Mouse (Mus musculus): ENCODE data around the gene Pxylp1. TPM values are rescaled to one million over a fixed set of nuclear protein-coding genes. Genes with fewer than 3 reads are reported as not detected.

Pxylp1 gene
- polyA plus RNA-seq, 1 experiment from 2014 or later: 48.5 TPM

DNA sequence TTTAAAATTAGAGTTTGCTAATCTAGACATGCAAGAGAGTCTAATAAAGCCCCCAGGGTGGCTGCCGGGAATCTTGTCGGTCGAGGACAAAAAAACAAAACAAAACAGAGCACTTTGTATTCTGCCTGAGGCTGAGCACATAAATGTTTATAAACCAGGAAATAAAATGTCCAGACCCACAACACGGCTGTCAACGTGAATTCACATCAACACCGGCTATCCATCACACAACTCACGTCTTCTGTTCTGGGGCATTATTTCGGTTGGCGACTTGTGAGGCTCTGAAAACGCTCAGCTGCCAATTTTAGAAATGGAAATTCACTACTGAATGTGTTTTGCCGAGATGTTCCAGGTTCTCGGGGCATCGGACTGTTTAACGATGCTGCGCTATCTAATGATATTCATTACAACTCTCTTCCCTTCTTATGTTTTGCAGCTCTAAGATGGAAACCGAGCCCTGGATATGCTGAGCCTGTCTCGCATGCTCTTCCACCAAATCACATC lies 61.6 kb downstream of the Pxylp1 start:
- WGBS: 65% methylated on average over 17 of the region's 17 CpGs
- no peak for ATAC-seq (ENCODE audit: low FRiP score)
- Histone ChIP-seq H3K9me3 (no peaks in the 10 kb centered on the region), H3K36me3 (replicated peaks) (no peaks in the 10 kb centered on the region; the same call in 1 of the 2 replicates), H3K4me2 (no peak overlapping the region), H3K4me3 (replicated peaks) (no peak overlapping the region), H3K9ac (no peak overlapping the region), H3K4me1 (0 out of 2 replicates have a peak, but pooled peaks cover 9% of the 10 kb centered on the region), H3K27ac (peak overlapping the region; percentile 26; the same call in 1 of the 2 replicates), H3K27me3 (no peaks in the 10 kb centered on the region)

DNA sequence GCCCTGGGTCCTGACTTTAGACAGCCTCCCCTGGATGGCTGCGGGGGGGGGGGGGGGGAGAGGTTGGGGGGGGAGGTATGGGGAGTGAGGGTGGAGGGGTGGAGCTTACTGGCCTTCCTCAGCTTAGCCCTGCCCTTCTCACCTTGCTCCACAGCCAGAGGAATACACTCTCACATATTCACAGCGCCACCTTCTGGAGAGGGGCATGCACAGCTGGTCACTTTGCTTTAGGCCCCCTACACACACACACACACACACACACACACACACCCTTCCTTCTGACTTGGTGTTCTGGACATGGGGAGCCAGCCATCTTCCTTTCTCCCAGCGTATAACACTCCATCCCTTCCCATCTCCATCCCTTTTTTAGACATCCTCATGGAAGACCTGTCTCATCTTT lies 62.8 kb downstream of the Pxylp1 start:
- no peak; the same call in 1 of the 2 replicates for ATAC-seq (ENCODE audit: low FRiP score)

DNA sequence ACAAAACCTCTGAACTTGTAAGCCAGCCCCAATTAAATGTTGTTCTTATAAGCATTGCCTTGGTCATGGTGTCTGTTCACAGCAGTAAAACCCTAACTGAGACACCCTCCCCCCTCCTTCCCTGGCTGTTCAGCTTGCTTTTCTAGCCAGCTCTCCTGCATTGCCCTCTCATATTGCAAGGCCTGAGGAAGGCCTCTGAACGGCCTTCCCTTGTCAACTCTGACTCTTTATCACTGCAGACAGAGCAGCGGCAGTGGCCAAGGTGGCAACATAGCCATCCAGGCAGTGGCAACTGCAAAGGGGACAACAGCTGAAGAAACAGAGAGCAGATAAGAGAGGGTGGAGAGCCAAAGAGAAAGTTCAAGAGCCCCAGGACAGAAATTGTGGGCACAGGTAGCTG lies 64.4 kb downstream of the Pxylp1 start:
- no peak overlapping the region for H3K27ac ChIP-seq
- no peaks in the 10 kb centered on the region for H3K9me3 ChIP-seq
- no peak overlapping the region for H3K4me3 ChIP-seq (replicated peaks)
- no peaks in the 10 kb centered on the region for H3K27me3 ChIP-seq
- H3K36me3 ChIP-seq (replicated peaks): peaks cover 15% of the 10 kb centered on the region
- no peak overlapping the region for H3K9ac ChIP-seq
- 0 out of 2 replicates have a peak, but pooled peaks cover 5% of the 10 kb centered on the region for H3K4me1 ChIP-seq
- no peak for ATAC-seq (ENCODE audit: low FRiP score)
- WGBS: 81% methylated on average over 2 of the region's 2 CpGs
- H3K4me2 ChIP-seq: no peak overlapping the region

More for the DNA sequence above, 62.8 kb downstream of the Pxylp1 start:
- Histone ChIP-seq H3K27ac (no peak overlapping the region), H3K27me3 (no peaks in the 10 kb centered on the region), H3K4me2 (no peak overlapping the region), H3K9me3 (no peaks in the 10 kb centered on the region), H3K4me1 (0 out of 2 replicates have a peak, but pooled peaks cover 9% of the 10 kb centered on the region), H3K9ac (no peak overlapping the region), H3K36me3 (replicated peaks) (peaks cover 10% of the 10 kb centered on the region), H3K4me3 (replicated peaks) (no peak overlapping the region)
- 93% methylated on average over 2 of the region's 3 CpGs for WGBS

DNA sequence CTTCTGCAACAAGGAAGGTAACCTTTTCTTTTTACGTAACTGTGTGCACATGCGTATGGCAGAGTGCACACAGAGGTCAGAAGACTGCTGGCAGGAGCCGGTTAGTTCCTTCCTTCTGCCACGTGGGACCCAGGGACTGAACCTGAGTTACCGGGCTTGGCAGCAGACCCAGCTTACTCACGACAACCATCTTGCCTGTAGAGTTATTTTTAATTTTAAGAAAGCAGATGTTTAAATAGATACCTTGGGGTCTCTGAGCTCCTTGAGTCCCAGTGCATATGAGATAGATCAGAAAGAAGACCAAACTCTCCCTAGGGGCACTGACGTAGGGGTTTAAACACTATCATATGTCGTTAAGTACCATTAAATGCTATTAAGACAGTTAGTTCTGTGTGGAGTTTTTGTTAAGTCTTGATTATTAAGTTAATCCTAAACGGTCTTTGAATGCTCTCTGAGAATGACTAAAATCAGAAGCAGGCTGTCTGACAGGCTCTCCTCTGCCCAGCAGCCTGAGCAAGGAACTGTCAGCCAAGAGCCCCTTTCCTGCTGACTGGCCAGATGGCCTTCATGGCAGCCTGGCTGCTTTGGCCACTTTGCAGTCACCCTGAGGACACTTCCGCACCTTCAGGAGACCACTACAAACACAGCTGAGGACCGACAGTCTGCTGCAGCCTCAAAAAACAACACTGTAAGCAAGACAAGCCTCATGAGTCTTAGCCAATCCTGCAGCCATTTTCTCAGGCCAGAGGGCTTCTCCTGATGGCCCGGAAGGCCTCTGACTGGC lies 65.3 kb downstream of the Pxylp1 start:
- Histone ChIP-seq H3K36me3 (replicated peaks) (peaks cover 15% of the 10 kb centered on the region), H3K27ac (no peak overlapping the region), H3K27me3 (no peaks in the 10 kb centered on the region), H3K9me3 (no peaks in the 10 kb centered on the region), H3K4me3 (replicated peaks) (no peak overlapping the region), H3K4me1 (0 out of 2 replicates have a peak, but pooled peaks cover 5% of the 10 kb centered on the region), H3K4me2 (no peak overlapping the region), H3K9ac (no peak overlapping the region)
- WGBS: 78% methylated on average over 12 of the region's 12 CpGs
- ATAC-seq (ENCODE audit: low FRiP score): no peak

DNA sequence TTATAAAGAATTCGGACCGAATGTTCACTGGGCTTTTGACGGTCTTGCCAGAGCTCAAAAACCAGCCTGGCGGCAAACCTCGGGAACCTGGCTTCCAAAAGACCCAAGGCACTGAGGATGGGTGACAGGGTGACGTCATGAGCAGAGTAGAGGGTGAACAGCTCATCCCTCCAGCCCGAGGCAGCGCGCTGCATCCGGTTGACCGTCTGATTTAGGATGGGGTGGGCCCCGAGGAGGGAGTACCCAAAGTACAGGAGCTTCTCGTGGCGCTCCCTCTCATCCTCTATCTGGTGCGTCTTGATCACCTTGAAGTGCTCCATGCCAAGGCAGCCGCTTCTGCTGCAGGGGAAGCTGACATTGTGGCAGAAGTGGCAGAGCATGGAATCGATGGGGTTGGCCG lies 67.6 kb downstream of the Pxylp1 start:
- Histone ChIP-seq H3K27me3 (no peaks in the 10 kb centered on the region), H3K36me3 (replicated peaks) (peaks cover 15% of the 10 kb centered on the region), H3K27ac (no peak overlapping the region), H3K9me3 (no peaks in the 10 kb centered on the region), H3K9ac (no peak overlapping the region), H3K4me1 (no peaks in the 10 kb centered on the region), H3K4me3 (replicated peaks) (no peak overlapping the region), H3K4me2 (no peak overlapping the region)
- WGBS: 94% methylated on average over 18 of the region's 18 CpGs
- ATAC-seq (ENCODE audit: low FRiP score): no peak

DNA sequence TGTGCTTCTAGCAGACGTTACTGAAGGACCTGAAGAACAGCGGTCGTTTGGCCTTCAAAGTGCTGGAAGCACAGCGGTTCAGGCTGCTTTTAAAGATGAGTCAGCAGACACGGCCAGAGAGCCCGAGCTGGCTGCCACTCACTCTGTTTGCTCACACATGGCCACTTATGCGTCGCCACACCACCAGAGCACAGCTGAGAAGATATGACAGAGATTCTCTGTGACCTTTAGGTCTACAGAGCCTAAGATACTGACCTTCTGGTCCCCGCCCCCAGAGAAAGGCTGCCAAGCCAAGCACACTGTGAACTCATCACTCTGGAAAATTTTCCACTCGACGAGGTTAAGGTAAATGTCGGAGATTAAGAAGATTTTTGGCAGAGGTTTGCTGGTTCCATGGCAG lies 68.4 kb downstream of the Pxylp1 start:
- Histone ChIP-seq H3K9me3 (no peaks in the 10 kb centered on the region), H3K4me2 (no peak overlapping the region), H3K4me3 (replicated peaks) (no peak overlapping the region), H3K27me3 (no peaks in the 10 kb centered on the region), H3K36me3 (replicated peaks) (peaks cover 15% of the 10 kb centered on the region), H3K4me1 (no peaks in the 10 kb centered on the region), H3K9ac (no peak overlapping the region), H3K27ac (0 out of 2 replicates have a peak overlapping the region, but pooled peaks have one; percentile 36)
- ATAC-seq (ENCODE audit: low FRiP score): no peak
- WGBS: 85% methylated on average over 12 of the region's 12 CpGs

DNA sequence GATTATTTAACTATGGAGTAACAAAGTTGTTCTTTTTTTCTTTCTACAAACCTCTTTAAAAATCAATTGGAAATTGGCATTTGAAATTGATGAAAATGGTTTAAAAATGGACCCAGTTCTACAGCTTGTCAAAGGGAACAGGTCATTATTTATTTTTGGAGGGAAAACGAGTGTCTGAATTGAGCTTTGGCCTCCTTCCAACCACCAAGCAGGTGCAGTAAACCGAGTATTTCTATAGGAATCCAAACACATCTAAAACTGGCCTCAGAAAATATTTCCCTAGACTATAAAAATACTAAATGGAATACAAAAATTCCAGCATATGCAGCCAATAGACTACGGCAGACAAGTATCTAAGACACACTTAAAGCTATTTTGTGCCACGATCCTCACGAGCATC lies 68.9 kb downstream of the Pxylp1 start:
- no peak overlapping the region for H3K4me3 ChIP-seq (replicated peaks)
- no peaks in the 10 kb centered on the region for H3K27me3 ChIP-seq
- no peak overlapping the region for H3K4me2 ChIP-seq
- ATAC-seq (ENCODE audit: low FRiP score): no peak
- H3K36me3 ChIP-seq (replicated peaks): peaks cover 15% of the 10 kb centered on the region
- no peaks in the 10 kb centered on the region for H3K4me1 ChIP-seq
- no peaks in the 10 kb centered on the region for H3K9me3 ChIP-seq
- H3K9ac ChIP-seq: no peak overlapping the region
- no peak overlapping the region for H3K27ac ChIP-seq
- WGBS: 77% methylated on average over 5 of the region's 5 CpGs

DNA sequence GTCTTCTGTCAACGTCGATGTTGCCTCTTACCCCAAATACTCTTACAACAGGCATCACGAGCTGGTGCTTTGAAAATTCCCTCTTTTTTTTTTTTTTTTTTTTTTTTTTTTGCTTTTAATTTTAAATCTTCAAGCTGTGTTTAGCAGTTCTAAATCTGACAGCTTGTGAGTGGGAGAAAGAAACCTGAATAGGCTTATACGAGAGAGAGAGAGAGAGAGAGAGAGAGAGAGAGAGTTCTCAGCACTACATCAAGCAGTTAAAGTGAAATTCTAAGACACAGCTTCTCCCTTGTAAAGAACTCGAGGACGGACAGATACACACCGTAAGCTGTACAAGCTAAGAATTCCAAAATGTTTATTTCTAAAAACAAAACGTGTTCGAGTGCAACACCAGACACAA lies 69.5 kb downstream of the Pxylp1 start:
- H3K4me2 ChIP-seq: no peak overlapping the region
- no peak overlapping the region for H3K27ac ChIP-seq
- H3K4me1 ChIP-seq: peaks cover 4% of the 10 kb centered on the region; the same call in 1 of the 2 replicates
- ATAC-seq (ENCODE audit: low FRiP score): no peak
- H3K27me3 ChIP-seq: no peaks in the 10 kb centered on the region
- no peaks in the 10 kb centered on the region for H3K9me3 ChIP-seq
- H3K9ac ChIP-seq: no peak overlapping the region
- H3K4me3 ChIP-seq (replicated peaks): no peak overlapping the region
- 82% methylated on average over 9 of the region's 9 CpGs for WGBS
- peaks cover 15% of the 10 kb centered on the region for H3K36me3 ChIP-seq (replicated peaks)

DNA sequence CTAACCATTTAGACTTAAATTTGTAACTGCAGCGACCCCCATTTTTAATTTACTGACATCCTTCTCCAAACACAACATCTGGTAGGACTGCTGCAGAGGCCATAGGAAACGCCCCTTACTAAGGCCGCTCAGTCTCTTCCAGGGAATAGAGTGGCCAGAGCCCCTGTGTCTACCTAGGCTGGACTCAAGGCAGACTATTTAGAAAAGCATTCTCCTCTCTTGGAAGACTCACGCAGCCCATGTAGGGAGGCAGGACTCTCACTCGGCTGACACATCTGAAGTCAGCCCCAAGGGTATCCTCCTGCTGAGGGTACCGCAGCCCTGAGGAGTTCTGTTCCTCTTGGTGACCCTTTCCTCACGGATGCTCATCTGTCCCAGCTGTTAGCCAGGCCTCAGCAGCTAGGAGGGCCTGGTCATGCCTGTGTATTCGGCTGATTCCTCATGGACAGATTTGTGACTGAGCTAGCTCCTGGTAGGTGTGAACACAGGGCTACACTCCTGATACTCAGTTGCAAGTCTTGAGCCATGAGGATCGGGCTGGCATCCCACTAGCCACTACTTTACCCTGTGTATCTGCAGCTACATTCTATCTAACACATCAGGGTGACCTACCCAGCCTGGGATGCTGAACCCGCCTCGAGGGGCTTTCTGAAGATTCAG lies 73.5 kb downstream of the Pxylp1 start:
- Histone ChIP-seq H3K9me3 (0 out of 2 replicates have a peak, but pooled peaks cover 3% of the 10 kb centered on the region), H3K4me2 (no peak overlapping the region), H3K4me3 (replicated peaks) (no peak overlapping the region), H3K4me1 (peaks cover 4% of the 10 kb centered on the region; the same call in 1 of the 2 replicates), H3K9ac (no peak overlapping the region), H3K27me3 (no peaks in the 10 kb centered on the region), H3K27ac (no peak overlapping the region), H3K36me3 (replicated peaks) (no peaks in the 10 kb centered on the region; the same call in 1 of the 2 replicates)
- ATAC-seq (ENCODE audit: low FRiP score): peak; percentile 62
- WGBS: 64% methylated on average over 11 of the region's 11 CpGs

DNA sequence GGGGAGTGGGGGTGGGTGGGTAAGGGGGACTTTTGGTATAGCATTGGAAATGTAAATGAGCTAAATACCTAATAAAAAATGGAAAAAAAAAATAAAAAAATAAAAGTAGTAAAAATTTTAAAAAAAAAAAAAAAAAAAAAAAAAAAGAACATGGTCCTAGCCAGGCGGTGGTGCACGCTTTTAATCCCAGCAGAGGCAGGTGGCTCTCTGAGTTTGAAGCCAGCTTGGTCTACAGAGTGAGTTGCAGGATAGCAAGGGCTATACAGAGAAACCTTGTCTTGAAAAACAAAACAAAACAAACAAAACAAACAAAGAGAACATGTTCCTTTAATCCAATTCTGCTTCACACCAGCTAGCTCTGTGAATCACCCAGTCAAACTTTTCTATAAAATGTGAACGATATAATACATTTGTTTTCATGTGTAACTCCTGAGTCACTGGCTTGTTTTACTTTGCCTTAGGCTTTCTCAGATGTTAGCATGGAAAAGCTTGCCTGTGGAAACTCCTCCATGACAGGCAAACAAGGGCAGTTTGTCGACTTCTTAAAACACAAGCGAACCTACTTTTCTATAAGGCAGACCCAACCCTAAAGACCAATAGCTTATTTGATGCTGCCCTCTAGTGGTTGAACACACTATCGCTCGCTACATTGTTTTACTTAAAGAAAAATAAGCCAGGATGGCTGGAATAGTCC lies 74.2 kb downstream of the Pxylp1 start:
- 37% methylated on average over 7 of the region's 7 CpGs for WGBS
- no peak overlapping the region for H3K27ac ChIP-seq
- H3K9ac ChIP-seq: no peak overlapping the region
- H3K36me3 ChIP-seq (replicated peaks): no peaks in the 10 kb centered on the region
- no peaks in the 10 kb centered on the region for H3K27me3 ChIP-seq
- H3K4me3 ChIP-seq (replicated peaks): no peak overlapping the region
- peaks cover 4% of the 10 kb centered on the region; the same call in 1 of the 2 replicates for H3K4me1 ChIP-seq
- H3K9me3 ChIP-seq: 0 out of 2 replicates have a peak, but pooled peaks cover 3% of the 10 kb centered on the region
- ATAC-seq (ENCODE audit: low FRiP score): peak; percentile 82
- no peak overlapping the region for H3K4me2 ChIP-seq

DNA sequence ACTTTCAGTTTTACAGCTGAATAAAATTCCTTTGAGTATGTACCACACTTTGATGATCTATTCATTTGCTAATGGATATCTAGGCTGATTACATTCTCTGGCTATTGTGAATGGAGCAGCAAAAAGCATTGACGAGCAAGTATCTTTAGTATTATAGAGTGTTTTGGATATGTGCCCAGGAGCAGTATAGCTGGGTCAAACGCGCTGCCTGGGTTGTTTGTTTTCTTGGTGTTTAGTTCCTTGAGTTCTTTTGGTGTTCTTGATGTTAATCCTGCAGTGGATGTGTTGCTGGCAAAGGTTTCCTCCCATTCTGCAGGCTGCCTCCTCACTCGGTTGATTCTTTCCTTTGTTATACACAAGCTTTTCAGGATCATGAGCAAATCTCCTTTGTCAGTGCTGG lies 80.5 kb downstream of the Pxylp1 start:
- Histone ChIP-seq H3K36me3 (replicated peaks) (no peaks in the 10 kb centered on the region), H3K4me3 (replicated peaks) (no peak overlapping the region), H3K9me3 (0 out of 2 replicates have a peak, but pooled peaks cover 3% of the 10 kb centered on the region), H3K27me3 (no peaks in the 10 kb centered on the region), H3K4me2 (no peak overlapping the region), H3K9ac (no peak overlapping the region), H3K27ac (0 out of 2 replicates have a peak overlapping the region, but pooled peaks have one; percentile 25), H3K4me1 (peaks cover 6% of the 10 kb centered on the region)
- no peak for ATAC-seq (ENCODE audit: low FRiP score)
- 22% methylated on average over 4 of the region's 4 CpGs for WGBS

Data from forebrain, embryonic 12.5 days (tissue).